Mouse (Mus musculus) kidney, adult 2 months (tissue): Measurements from ENCODE around the gene Kcnab3.

Experiments
- CTCF ChIP-seq: fragments of 200-500 bp; conservative IDR thresholded peaks from 2 replicates; pipeline ENCODE4 v1.5.1; 2011; ENCODE audit warnings: low read depth, mild to moderate bottlenecking, control low read depth, low read length, moderate library complexity, mixed read lengths; ENCODE audit not compliant: insufficient read depth, insufficient read length
- POLR2A ChIP-seq: fragments of 200-500 bp; IDR thresholded peaks from one replicate; pipeline ENCODE4 v1.6.1; 2011; ENCODE audit warnings: low read depth, low read length, control low read depth

DNA sequence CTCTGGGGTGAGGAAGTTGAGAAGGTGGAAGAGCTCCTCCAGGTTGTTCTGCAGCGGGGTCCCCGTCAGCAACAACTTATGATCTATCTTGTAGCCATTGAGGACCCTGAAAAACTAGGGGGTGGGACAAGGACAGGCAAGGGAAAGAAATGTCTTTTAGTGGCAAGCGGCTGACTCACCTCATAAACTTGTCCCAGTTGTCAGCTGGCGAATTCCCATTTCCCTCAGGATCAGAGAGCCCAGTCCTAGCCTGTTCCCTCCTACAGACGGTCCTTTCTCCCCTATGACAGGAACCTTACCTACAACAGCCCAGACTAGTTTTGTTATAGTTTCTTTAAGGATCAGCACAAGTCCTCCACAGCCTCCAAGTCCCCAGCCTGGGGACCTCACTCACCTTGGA lies 30.5 kb downstream of the Kcnab3 start:
- TF ChIP-seq POLR2A (no peak), CTCF (no peak)
